Mouse (Mus musculus): Measurements from ENCODE around the gene Zfp980.
"Not testable (repeated sequence)": the region's sequence is repeated elsewhere in the genome, so short reads cannot be mapped to it uniquely, and the experiment has no call there.

- TF ChIP-seq CTCF (IDR thresholded peaks at IDR 0.05; ENCODE audit: low read depth, low read length); POLR2A (IDR thresholded peaks at IDR 0.05; ENCODE audit: borderline replicate concordance, low read depth, low read length): not testable (repeated sequence)
Measured at GRCm38 (mm10) chr4:145683024-145683766, 12.7 kb downstream of the Zfp980 start.
